Mouse (Mus musculus) erythroid progenitor cell, adult 5-6 weeks (primary cell): ENCODE measurements around the gene Commd7. TPM values are rescaled to one million over a fixed set of nuclear protein-coding genes. Genes with fewer than 3 reads are reported as not detected.

ENCODE experiments used
- ATAC-seq: replicated peaks from 2 replicates; pipeline ENCODE4 v1.8.0; 2016; ENCODE audit warnings: moderate number of reproducible peaks, mild to moderate bottlenecking, moderate TSS enrichment, inconsistent platforms; ENCODE audit not compliant: poor library complexity, low FRiP score, severe bottlenecking
- total RNA-seq, 2 experiments: library from RNA; stranded (forward) in 1 of 2; stranded (reverse) in 1 of 2; fragments of 150-400 nt in 1 of 2; fragments of 186-747, 209-891 nt in 1 of 2; gene quantifications; 2 replicates each; pipeline versions ENCODE4 v1.2.3 to v1.2.4; 2015 to 2017; ENCODE audit warnings: low replicate concordance in 2 of 2

Gene Commd7
- total RNA-seq, 2 experiments from 2014 or later = 2.0 to 7.5 TPM

- no peak for ATAC-seq
These were observed 37.6 kb downstream of the Commd7 start for GRCm38 (mm10) chr2:153594998-153595397.

GRCm38 (mm10) chr2:153593186-153593585, 39.4 kb downstream of the Commd7 start:
- no peak for ATAC-seq

GRCm38 (mm10) chr2:153592056-153593014, 40.2 kb downstream of the Commd7 start:
- ATAC-seq = no peak

GRCm38 (mm10) chr2:153586515-153587174, 45.9 kb downstream of the Commd7 start:
- ATAC-seq = peak; percentile 85

GRCm38 (mm10) chr2:153585981-153586380, 46.6 kb downstream of the Commd7 start:
- ATAC-seq = no peak

- no peak for ATAC-seq
These were observed 48.2 kb downstream of the Commd7 start for GRCm38 (mm10) chr2:153584396-153584795.

GRCm38 (mm10) chr2:153583641-153584049, 48.9 kb downstream of the Commd7 start:
- no peak for ATAC-seq

GRCm38 (mm10) chr2:153582876-153583585, 49.5 kb downstream of the Commd7 start:
- ATAC-seq = no peak

- no peak for ATAC-seq
These were observed 51.2 kb downstream of the Commd7 start for GRCm38 (mm10) chr2:153581416-153581815.

- ATAC-seq = no peak
These were observed 52.1 kb downstream of the Commd7 start for GRCm38 (mm10) chr2:153580458-153580985.

GRCm38 (mm10) chr2:153580042-153580441, 52.5 kb downstream of the Commd7 start:
- ATAC-seq = no peak

GRCm38 (mm10) chr2:153577122-153577521, 55.5 kb downstream of the Commd7 start:
- no peak for ATAC-seq

GRCm38 (mm10) chr2:153576150-153576549, 56.4 kb downstream of the Commd7 start:
- no peak for ATAC-seq

- no peak for ATAC-seq
These were observed 57.0 kb downstream of the Commd7 start for GRCm38 (mm10) chr2:153575554-153575953.

- ATAC-seq = no peak
These were observed 59.5 kb downstream of the Commd7 start for GRCm38 (mm10) chr2:153573101-153573500.

- ATAC-seq = peak; percentile 64
These were observed 64.0 kb downstream of the Commd7 start for GRCm38 (mm10) chr2:153568541-153568940.

- ATAC-seq = no peak
These were observed 64.6 kb downstream of the Commd7 start for GRCm38 (mm10) chr2:153568013-153568412.
